Mouse (Mus musculus): ENCODE data around the gene Ulk3. TPM values are rescaled to one million over a fixed set of nuclear protein-coding genes. Genes with fewer than 3 reads are reported as not detected.

The Ulk3 gene
- 7.3 and 8.1 TPM in 2 replicates for polyA plus RNA-seq (2014; fragmentation: Nextera tagmentation; extraction: Ambion mirVana)

- Histone ChIP-seq H3K9ac (ENCODE audit: low read length) (peak within 1 kb of the TSS; percentile 68), H3K9me3 (ENCODE audit: control insufficient read depth, low read length) (no peaks in the 10 kb centered on the region), H3K4me3 (ENCODE audit: low read depth, low read length) (peak within 1 kb of the TSS; percentile 61), H3K36me3 (ENCODE audit: control insufficient read depth, insufficient read depth, low read length) (peaks cover 3% of the 10 kb centered on the region), H3K27me3 (ENCODE audit: control insufficient read depth, insufficient read depth, low read length) (no peaks in the 10 kb centered on the region), H3K4me1 (ENCODE audit: control insufficient read depth, insufficient read depth, low read length) (peaks cover 11% of the 10 kb centered on the region), H3K27ac (ENCODE audit: low read depth, low read length) (peak within 1 kb of the TSS; percentile 47; the same call in 1 of the 2 replicates), H3K4me2 (peak within 1 kb of the TSS; percentile 96)
- ATAC-seq (ENCODE audit: low FRiP score): peak; percentile 80
- DNase-seq (ENCODE audit: low spot score, missing footprints): peak; percentile 94
- WGBS: under 1% methylated on average over 58 of the region's 58 CpGs
Measured at GRCm38 (mm10) chr9:57589224-57590126, at the start of gene Ulk3. TSS of gene Ulk3 (plus strand) at chr9:57589452.

GRCm38 (mm10) chr9:57539550-57539949 is 49.7 kb upstream of the Ulk3 start:
- ATAC-seq (ENCODE audit: low FRiP score) (no peak), DNase-seq (ENCODE audit: low spot score, missing footprints) (no peak)
- Histone ChIP-seq H3K4me1 (ENCODE audit: control insufficient read depth, insufficient read depth, low read length) (peaks cover 12% of the 10 kb centered on the region), H3K36me3 (ENCODE audit: control insufficient read depth, insufficient read depth, low read length) (peaks cover 15% of the 10 kb centered on the region), H3K9me3 (ENCODE audit: control insufficient read depth, low read length) (no peaks in the 10 kb centered on the region), H3K9ac (ENCODE audit: low read length) (no peak overlapping the region), H3K4me2 (no peak overlapping the region), H3K27ac (ENCODE audit: low read depth, low read length) (no peak overlapping the region), H3K4me3 (ENCODE audit: low read depth, low read length) (no peak overlapping the region), H3K27me3 (ENCODE audit: control insufficient read depth, insufficient read depth, low read length) (no peaks in the 10 kb centered on the region)
- WGBS: 89% methylated on average over 2 of the region's 2 CpGs

DNA sequence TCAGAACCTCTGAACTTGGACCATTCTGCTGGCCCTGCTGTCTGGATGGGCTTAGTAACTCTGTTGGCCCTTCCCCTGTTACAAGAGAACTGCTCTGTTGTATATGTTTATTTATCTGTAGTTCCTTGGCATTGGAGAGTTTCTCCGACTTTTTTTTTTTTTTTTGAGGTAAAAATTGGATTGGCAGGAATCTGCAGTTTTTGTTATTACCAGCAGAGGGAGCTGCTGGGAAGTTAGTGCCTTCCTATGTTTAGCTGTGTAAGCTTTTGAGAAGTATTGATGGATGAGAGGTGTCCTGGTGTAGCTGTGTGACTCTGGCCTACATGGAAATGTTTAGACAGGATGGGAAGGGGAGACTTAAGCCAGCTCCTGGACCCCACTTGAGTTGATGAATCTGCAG is 47.9 kb upstream of the Ulk3 start:
- Histone ChIP-seq H3K27ac (ENCODE audit: low read depth, low read length) (no peak overlapping the region), H3K9ac (ENCODE audit: low read length) (no peak overlapping the region), H3K4me2 (no peak overlapping the region), H3K4me3 (ENCODE audit: low read depth, low read length) (no peak overlapping the region), H3K4me1 (ENCODE audit: control insufficient read depth, insufficient read depth, low read length) (peaks cover 12% of the 10 kb centered on the region), H3K27me3 (ENCODE audit: control insufficient read depth, insufficient read depth, low read length) (no peaks in the 10 kb centered on the region), H3K9me3 (ENCODE audit: control insufficient read depth, low read length) (no peaks in the 10 kb centered on the region), H3K36me3 (ENCODE audit: control insufficient read depth, insufficient read depth, low read length) (peaks cover 15% of the 10 kb centered on the region)
- DNase-seq (ENCODE audit: low spot score, missing footprints) (peak; percentile 93), ATAC-seq (ENCODE audit: low FRiP score) (no peak)
- WGBS: 26% methylated on average over 1 of the region's 1 CpGs

- no peak overlapping the region for H3K4me3 ChIP-seq (ENCODE audit: low read depth, low read length)
- H3K27me3 ChIP-seq (ENCODE audit: control insufficient read depth, insufficient read depth, low read length): no peaks in the 10 kb centered on the region
- no peaks in the 10 kb centered on the region for H3K4me1 ChIP-seq (ENCODE audit: control insufficient read depth, insufficient read depth, low read length)
- no peak for DNase-seq (ENCODE audit: low spot score, missing footprints)
- no peak overlapping the region for H3K27ac ChIP-seq (ENCODE audit: low read depth, low read length)
- H3K36me3 ChIP-seq (ENCODE audit: control insufficient read depth, insufficient read depth, low read length): peaks cover 19% of the 10 kb centered on the region
- H3K9me3 ChIP-seq (ENCODE audit: control insufficient read depth, low read length): no peaks in the 10 kb centered on the region
- no peak overlapping the region for H3K4me2 ChIP-seq
- 85% methylated on average over 3 of the region's 3 CpGs for WGBS
- no peak for ATAC-seq (ENCODE audit: low FRiP score)
- H3K9ac ChIP-seq (ENCODE audit: low read length): no peak overlapping the region
Measured at GRCm38 (mm10) chr9:57543951-57544350, 45.3 kb upstream of the Ulk3 start.

GRCm38 (mm10) chr9:57547287-57547686 is 42.0 kb upstream of the Ulk3 start:
- WGBS: 83% methylated on average over 5 of the region's 5 CpGs
- H3K36me3 ChIP-seq (ENCODE audit: control insufficient read depth, insufficient read depth, low read length): peaks cover 22% of the 10 kb centered on the region
- no peak overlapping the region for H3K9ac ChIP-seq (ENCODE audit: low read length)
- H3K4me1 ChIP-seq (ENCODE audit: control insufficient read depth, insufficient read depth, low read length): peaks cover 3% of the 10 kb centered on the region; the same call in 1 of the 2 replicates
- no peak overlapping the region for H3K4me2 ChIP-seq
- no peak for DNase-seq (ENCODE audit: low spot score, missing footprints)
- no peaks in the 10 kb centered on the region for H3K27me3 ChIP-seq (ENCODE audit: control insufficient read depth, insufficient read depth, low read length)
- no peaks in the 10 kb centered on the region for H3K9me3 ChIP-seq (ENCODE audit: control insufficient read depth, low read length)
- no peak overlapping the region for H3K27ac ChIP-seq (ENCODE audit: low read depth, low read length)
- ATAC-seq (ENCODE audit: low FRiP score): no peak
- no peak overlapping the region for H3K4me3 ChIP-seq (ENCODE audit: low read depth, low read length)

- Histone ChIP-seq H3K27ac (ENCODE audit: low read depth, low read length) (no peak overlapping the region), H3K36me3 (ENCODE audit: control insufficient read depth, insufficient read depth, low read length) (peaks cover 22% of the 10 kb centered on the region), H3K4me2 (no peak overlapping the region), H3K27me3 (ENCODE audit: control insufficient read depth, insufficient read depth, low read length) (no peaks in the 10 kb centered on the region), H3K4me1 (ENCODE audit: control insufficient read depth, insufficient read depth, low read length) (peaks cover 3% of the 10 kb centered on the region; the same call in 1 of the 2 replicates), H3K9me3 (ENCODE audit: control insufficient read depth, low read length) (no peaks in the 10 kb centered on the region), H3K4me3 (ENCODE audit: low read depth, low read length) (no peak overlapping the region), H3K9ac (ENCODE audit: low read length) (no peak overlapping the region)
- no peak for DNase-seq (ENCODE audit: low spot score, missing footprints)
- WGBS: 90% methylated on average over 11 of the region's 11 CpGs
- no peak for ATAC-seq (ENCODE audit: low FRiP score)
Measured at GRCm38 (mm10) chr9:57547869-57548268, 41.4 kb upstream of the Ulk3 start.

GRCm38 (mm10) chr9:57549186-57549585 is 40.1 kb upstream of the Ulk3 start:
- no peaks in the 10 kb centered on the region for H3K27me3 ChIP-seq (ENCODE audit: control insufficient read depth, insufficient read depth, low read length)
- H3K27ac ChIP-seq (ENCODE audit: low read depth, low read length): no peak overlapping the region
- no peak overlapping the region for H3K4me3 ChIP-seq (ENCODE audit: low read depth, low read length)
- no peak for DNase-seq (ENCODE audit: low spot score, missing footprints)
- peaks cover 16% of the 10 kb centered on the region for H3K36me3 ChIP-seq (ENCODE audit: control insufficient read depth, insufficient read depth, low read length)
- H3K9ac ChIP-seq (ENCODE audit: low read length): no peak overlapping the region
- no peak overlapping the region for H3K4me2 ChIP-seq
- no peak for ATAC-seq (ENCODE audit: low FRiP score)
- H3K9me3 ChIP-seq (ENCODE audit: control insufficient read depth, low read length): no peaks in the 10 kb centered on the region
- 99% methylated on average over 4 of the region's 4 CpGs for WGBS
- peaks cover 3% of the 10 kb centered on the region; the same call in 1 of the 2 replicates for H3K4me1 ChIP-seq (ENCODE audit: control insufficient read depth, insufficient read depth, low read length)

- H3K27ac ChIP-seq (ENCODE audit: low read depth, low read length): no peak overlapping the region
- DNase-seq (ENCODE audit: low spot score, missing footprints): no peak
- H3K4me2 ChIP-seq: no peak overlapping the region
- WGBS: 89% methylated on average over 11 of the region's 11 CpGs
- peaks cover 13% of the 10 kb centered on the region for H3K36me3 ChIP-seq (ENCODE audit: control insufficient read depth, insufficient read depth, low read length)
- ATAC-seq (ENCODE audit: low FRiP score): no peak
- H3K27me3 ChIP-seq (ENCODE audit: control insufficient read depth, insufficient read depth, low read length): no peaks in the 10 kb centered on the region
- no peak overlapping the region for H3K9ac ChIP-seq (ENCODE audit: low read length)
- no peak overlapping the region for H3K4me3 ChIP-seq (ENCODE audit: low read depth, low read length)
- H3K9me3 ChIP-seq (ENCODE audit: control insufficient read depth, low read length): no peaks in the 10 kb centered on the region
- peaks cover 3% of the 10 kb centered on the region; the same call in 1 of the 2 replicates for H3K4me1 ChIP-seq (ENCODE audit: control insufficient read depth, insufficient read depth, low read length)
Measured at GRCm38 (mm10) chr9:57550126-57550862, 39.0 kb upstream of the Ulk3 start.
